Mouse (Mus musculus): ENCODE results near the gene Gm14305.
"Not testable (repeated sequence)": the region's sequence is repeated elsewhere in the genome, so short reads cannot be mapped to it uniquely, and the experiment has no call there.

The Gm14305 gene

GRCm38 (mm10) chr2:176708051-176708450, at the start of gene Gm14305:
Gm14305 (plus strand) TSS chr2:176708328.
- DNase-seq, result peak; percentile 1

DNA sequence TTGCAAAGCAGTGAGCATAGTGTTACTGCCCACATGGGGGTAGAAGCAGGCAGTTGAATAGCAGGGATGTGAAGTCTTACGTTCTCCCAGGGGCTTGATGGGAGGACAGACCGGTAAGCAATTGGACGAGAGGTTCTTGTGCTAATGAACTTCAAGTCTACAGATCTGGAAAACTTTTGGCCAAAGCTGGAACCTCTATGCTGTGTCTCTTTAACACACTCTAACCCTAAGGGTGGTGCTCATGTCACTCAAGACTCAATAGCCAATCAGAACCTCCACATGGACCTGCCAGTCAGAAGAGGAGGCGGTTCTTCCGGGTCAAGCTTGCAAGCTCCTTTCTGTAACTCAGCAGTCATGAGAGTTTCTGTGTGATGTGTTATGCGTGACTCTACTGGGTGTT, 37.9 kb upstream of the Gm14305 start, which contains the start of gene Zfp973:
Zfp973 (plus strand) TSS at position 301 of the 400 bp plus-strand sequence.
- DNase-seq, result not testable (repeated sequence)

All from right cerebral cortex, postnatal 14 days (tissue).